Mouse (Mus musculus): ENCODE measurements around the gene Opa3.

GRCm38 (mm10) chr7:19213385-19213784, 14.7 kb upstream of the Opa3 start:
- TF ChIP-seq CTCF (IDR thresholded peaks at IDR 0.05; ENCODE audit: low read depth): no peak
- TF ChIP-seq EP300 (optimal IDR thresholded peaks at IDR 0.05): no peak
